In the genomic region with DNA sequence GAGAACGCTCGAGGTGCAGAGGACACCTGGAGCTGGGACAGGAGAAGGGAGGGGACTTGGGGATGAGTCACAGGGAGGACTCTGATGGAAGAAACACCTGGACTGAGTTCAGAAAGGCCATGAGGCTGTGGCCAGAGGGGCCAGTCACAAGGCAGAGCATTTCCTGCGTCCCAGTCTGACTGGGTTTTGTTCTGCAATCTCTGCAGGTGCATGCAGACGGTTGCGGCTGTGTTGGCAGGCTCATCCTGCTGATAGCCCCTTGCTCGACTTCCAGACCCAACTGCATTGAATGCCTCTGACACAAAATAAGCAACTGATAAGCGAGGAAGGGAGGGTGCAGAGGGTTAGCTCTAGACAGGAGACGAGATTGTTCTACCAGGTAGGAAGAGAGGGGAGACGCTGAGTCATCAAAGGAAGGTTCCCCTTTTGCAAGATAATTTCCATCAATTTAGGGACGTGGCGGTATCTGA, we compare ENCODE assay signal across 15 mouse cellular contexts. TPM values are rescaled to one million over a fixed set of nuclear protein-coding genes. Genes with fewer than 3 reads are reported as not detected.
A peak's percentile ranks its signal among the peaks of the same experiment; 100 is the strongest.
DNase-seq lines count a peak whose midpoint lies in the region; ATAC-seq lines count a peak whose summit lies in the region.
"Had no signal": no experiment of that assay in that cellular context is flagged by ENCODE, and none has a peak within 500 bp of the region (broad histone marks: within the 10 kb centered on the region; RNA-seq: fewer than 3 reads in every experiment).

No protein-coding gene starts in this region.

- DNase-seq in heart, postnatal 36 days = no peak
- peak; percentile 27 for DNase-seq in CD4-positive, CD25-positive, alpha-beta regulatory T cell, adult 2 months (ENCODE audit: low read depth, low spot score)
- peak; percentile 5 for DNase-seq in splenic B cell, adult 2 months (ENCODE audit: low read depth, low spot score)
- DNase-seq in urinary bladder, adult 2 months (ENCODE audit: low spot score) = no peak
- DNase-seq in cerebellum, postnatal 4 days (ENCODE audit: low spot score in 2 of 2) = no peak
- DNase-seq: cerebellum, adult 9-10 months; kidney, adult 8-10 months; kidney, postnatal 36 days; lung, postnatal 10 days had no signal

- no peak overlapping the region for H3K4me2 ChIP-seq in heart, embryonic 12.5 days
- no peak overlapping the region for H3K4me2 ChIP-seq in liver, embryonic 12.5 days
- H3K4me2 ChIP-seq: neural tube, embryonic 15.5 days had no signal

- H3K4me3 ChIP-seq in heart, embryonic 12.5 days = no peak overlapping the region
- H3K4me3 ChIP-seq in liver, embryonic 12.5 days = no peak overlapping the region
- H3K4me3 ChIP-seq: heart, embryonic 10.5 days; neural tube, embryonic 15.5 days had no signal

- peaks cover 27% of the 10 kb centered on the region for H3K27me3 ChIP-seq in heart, embryonic 12.5 days (replicated peaks)
- H3K27me3 ChIP-seq in splenic B cell, adult 2 months (ENCODE audit: control insufficient read depth, insufficient read depth, low read length, poor library complexity, severe bottlenecking) = no peaks in the 10 kb centered on the region
- peaks cover 72% of the 10 kb centered on the region for H3K27me3 ChIP-seq in liver, embryonic 12.5 days (replicated peaks)

- intact Hi-C loops in heart, postnatal 36 days (cut with DNase I) = no loop called here

- ATAC-seq in heart, embryonic 12.5 days (ENCODE audit: insufficient number of reproducible peaks, low FRiP score) = 0 out of 2 replicates have a peak, but pooled peaks have one; percentile 29
- ATAC-seq in granulocyte monocyte progenitor cell, adult 5-6 weeks (replicated peaks; ENCODE audit: poor library complexity, severe bottlenecking) = peak; percentile 78
- ATAC-seq in liver, embryonic 12.5 days = no peak

- no peaks in the 10 kb centered on the region for H3K36me3 ChIP-seq in heart, embryonic 12.5 days
- H3K36me3 ChIP-seq in splenic B cell, adult 2 months (ENCODE audit: control insufficient read depth, insufficient read depth, low read length, poor library complexity, severe bottlenecking) = no peaks in the 10 kb centered on the region
- H3K36me3 ChIP-seq in liver, embryonic 12.5 days = no peaks in the 10 kb centered on the region
- H3K36me3 ChIP-seq: heart, embryonic 10.5 days; neural tube, embryonic 15.5 days had no signal

- no peak overlapping the region for H3K27ac ChIP-seq in heart, embryonic 12.5 days (ENCODE audit: poor library complexity, severe bottlenecking)
- H3K27ac ChIP-seq in liver, embryonic 12.5 days = no peak overlapping the region
- H3K27ac ChIP-seq: heart, embryonic 10.5 days; neural tube, embryonic 15.5 days had no signal

- no peak overlapping the region for H3K9ac ChIP-seq in heart, embryonic 12.5 days
- H3K9ac ChIP-seq in liver, embryonic 12.5 days = no peak overlapping the region
- H3K9ac ChIP-seq: neural tube, embryonic 15.5 days had no signal

- H3K9me3 ChIP-seq in heart, embryonic 12.5 days (replicated peaks) = peaks cover 2% of the 10 kb centered on the region; the same call in 1 of the 2 replicates
- H3K9me3 ChIP-seq in liver, embryonic 12.5 days (replicated peaks) = no peaks in the 10 kb centered on the region
- H3K9me3 ChIP-seq: heart, embryonic 10.5 days; neural tube, embryonic 15.5 days had no signal

- 59% methylated on average over 11 of the region's 11 CpGs for WGBS in heart, embryonic 12.5 days
- 28% methylated on average over 11 of the region's 11 CpGs for WGBS in liver, embryonic 12.5 days (ENCODE audit: insufficient replicate concordance)

- H3K4me1 ChIP-seq in heart, embryonic 12.5 days (replicated peaks) = peaks cover 22% of the 10 kb centered on the region
- peaks cover 13% of the 10 kb centered on the region for H3K4me1 ChIP-seq in liver, embryonic 12.5 days

RNA-seq across cellular contexts. Expression of gene Spry1, which starts 35.3 kb away (rescaled TPM):
- 5.1 and 5.4 TPM in 2 replicates for polyA plus RNA-seq in heart, embryonic 12.5 days (2016; fragmentation: Nextera tagmentation; extraction: Ambion mirVana)
- 10 to 100 TPM; 19.9 to 21.5 TPM for total RNA-seq in heart, postnatal 36 days (2021)
- 2.1 and 3.7 TPM in 2 replicates for total RNA-seq in granulocyte monocyte progenitor cell, adult 5-6 weeks (2014; fragmentation: Nextera tagmentation)
- 2.6 and 3.1 TPM in 2 replicates for total RNA-seq in granulocyte monocyte progenitor cell, adult 5-6 weeks (2017)
- 4.3 and 4.7 TPM in 2 replicates for polyA plus RNA-seq in liver, embryonic 12.5 days (2016; fragmentation: Nextera tagmentation; extraction: Ambion mirVana)
- polyA plus RNA-seq in urinary bladder, adult 2 months (2012; rRNA removed) = 34.7 and 38.2 TPM in 2 replicates

RNA-seq across cellular contexts. Expression of gene Gm5148, which starts 49.2 kb away (rescaled TPM):
- polyA plus RNA-seq in heart, embryonic 12.5 days (2016; fragmentation: Nextera tagmentation; extraction: Ambion mirVana) = 1.5 and 1.8 TPM in 2 replicates
- total RNA-seq in heart, postnatal 36 days (2021) = under 1 TPM in 1 of 2 experiments, not detected in 1; 0.16 TPM
- total RNA-seq in granulocyte monocyte progenitor cell, adult 5-6 weeks (2014; fragmentation: Nextera tagmentation) = not detected in 2 replicates
- 14.9 and 28.1 TPM in 2 replicates for total RNA-seq in granulocyte monocyte progenitor cell, adult 5-6 weeks (2017)
- 2.7 and 3.1 TPM in 2 replicates for polyA plus RNA-seq in liver, embryonic 12.5 days (2016; fragmentation: Nextera tagmentation; extraction: Ambion mirVana)
- polyA plus RNA-seq in urinary bladder, adult 2 months (2012; rRNA removed) = 5.0 and 6.5 TPM in 2 replicates
- total RNA-seq: heart, postnatal 25 days had no signal

Comparison
In these comparisons a context has a peak if more than half of its experiments do, and no peak if none do; other contexts are left out.
1. DNase-seq: peak in CD4-positive, CD25-positive, alpha-beta regulatory T cell, adult 2 months (single experiment) and splenic B cell, adult 2 months (single experiment); none in heart, postnatal 36 days (0 of 2), urinary bladder, adult 2 months (single experiment) and cerebellum, postnatal 4 days (0 of 2).